Mouse (Mus musculus) heart, adult 2 months (tissue): ENCODE measurements around the gene Tnfrsf26.

Source experiments
- CTCF ChIP-seq: fragments of 200-600 bp; IDR thresholded peaks from 2 replicates; pipeline ENCODE4 v1.8.1; 2022; ENCODE audit warnings: antibody characterized with exemption, mild to moderate bottlenecking, moderate library complexity
- POLR2A ChIP-seq: fragments of 200-500 bp; IDR thresholded peaks from 2 replicates; pipeline ENCODE4 v1.6.1; 2011; ENCODE audit warnings: mild to moderate bottlenecking, low read depth, low read length, control low read depth; ENCODE audit not compliant: insufficient read depth

DNA sequence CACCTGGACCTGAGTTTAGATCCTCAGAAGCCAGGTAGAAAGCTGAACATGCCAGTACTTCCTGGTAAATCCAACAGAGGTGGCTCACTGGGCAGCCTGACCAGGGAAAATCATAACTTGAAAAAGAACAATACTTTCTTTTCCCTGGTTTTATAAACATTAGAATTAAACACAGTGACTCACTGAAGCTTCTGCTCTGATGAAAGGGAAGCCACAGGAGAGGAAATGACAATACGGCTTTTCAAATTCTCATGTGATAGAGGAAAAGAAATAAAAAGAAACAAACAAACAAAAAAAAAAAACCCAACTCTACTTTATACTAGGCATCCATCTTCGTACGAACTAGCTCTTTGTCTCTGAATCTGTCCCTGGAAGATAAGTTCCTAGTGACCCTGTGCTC, 4.0 kb downstream of the Tnfrsf26 start:
- TF ChIP-seq CTCF (no peak), POLR2A (no peak)
